Mouse (Mus musculus) CH12.LX (cell line): ENCODE data around the gene Nop10. TPM values are rescaled to one million over a fixed set of nuclear protein-coding genes. Genes with fewer than 3 reads are reported as not detected.

Experiments used
- DNase-seq: peaks from one replicate; pipeline ENCODE4 v3.0.0-alpha.2; 2013; ENCODE audit errors: extremely low read depth
- H3K27ac ChIP-seq: 2 replicates; pipeline ENCODE4 v1.5.1; 2012; ENCODE audit warnings: low read depth, mild to moderate bottlenecking, control low read depth, moderate library complexity; ENCODE audit not compliant: insufficient read depth
- H3K27me3 ChIP-seq: replicated peaks from 2 replicates; pipeline ENCODE3; 2012; ENCODE audit warnings: inconsistent platforms
- H3K36me3 ChIP-seq, 2 experiments: replicated peaks in 1 of 2; 2 replicates each; pipeline versions ENCODE3 to v1.6.1; 2012; ENCODE audit warnings: inconsistent platforms in 1 of 2, low read length in 1 of 2, mild to moderate bottlenecking in 1 of 2, mixed read lengths in 1 of 2, moderate library complexity in 1 of 2; ENCODE audit not compliant: control insufficient read depth in 1 of 2, insufficient read depth in 1 of 2
- H3K4me1 ChIP-seq, 2 experiments: 2 replicates each; pipeline ENCODE4 v1.6.1; 2012; ENCODE audit warnings: inconsistent platforms in 1 of 2, moderate library complexity in 1 of 2; ENCODE audit not compliant: insufficient read depth in 2 of 2, control insufficient read depth in 1 of 2
- H3K4me2 ChIP-seq: 2 replicates; pipeline ENCODE4 v1.6.1; 2012; ENCODE audit warnings: low read depth, mild to moderate bottlenecking, control low read depth; ENCODE audit not compliant: poor library complexity, insufficient read depth, severe bottlenecking
- H3K4me3 ChIP-seq, 3 experiments: fragments of 150-350 bp in 1 of 3; sonication (generic) in 1 of 3; replicated peaks in 1 of 3; 2 replicates each; pipeline versions ENCODE3 to v1.5.1; 2011 to 2012; ENCODE audit warnings: low read depth in 2 of 3, low read length in 2 of 3, mild to moderate bottlenecking in 2 of 3, moderate library complexity in 2 of 3, control low read depth in 1 of 3, improper control_type of control experiment in 1 of 3, inconsistent platforms in 1 of 3, mixed read lengths in 1 of 3; ENCODE audit not compliant: poor library complexity in 1 of 3
- H3K79me2 ChIP-seq: replicated peaks from 2 replicates; pipeline ENCODE4 v1.6.1; 2012; ENCODE audit warnings: mild to moderate bottlenecking, moderate library complexity; ENCODE audit not compliant: control insufficient read depth, poor library complexity, insufficient read depth, severe bottlenecking; ENCODE audit errors: extremely low read depth
- H3K9ac ChIP-seq: 2 replicates; pipeline ENCODE4 v1.6.1; 2012; ENCODE audit warnings: low read depth, mild to moderate bottlenecking, control low read depth, moderate library complexity; ENCODE audit not compliant: insufficient read depth
- H3K9me3 ChIP-seq: replicated peaks from 2 replicates; pipeline ENCODE3; 2012; ENCODE audit warnings: low read length, inconsistent platforms, mixed read lengths
- BHLHE40 ChIP-seq: IDR thresholded peaks from 2 replicates; pipeline ENCODE4 v1.6.1; 2011; ENCODE audit warnings: mild to moderate bottlenecking, low read depth, low read length, improper control_type of control experiment
- ETS1 ChIP-seq: conservative IDR thresholded peaks from 2 replicates; pipeline ENCODE4 v1.6.1; 2012; ENCODE audit warnings: low read depth, mild to moderate bottlenecking, inconsistent platforms, low read length, improper control_type of control experiment, moderate library complexity
- GABPA ChIP-seq: IDR thresholded peaks from 2 replicates; pipeline ENCODE4 v1.6.1; 2012; ENCODE audit warnings: low read depth, low read length, improper control_type of control experiment, inconsistent platforms; ENCODE audit not compliant: insufficient replicate concordance
- HCFC1 ChIP-seq: IDR thresholded peaks from 2 replicates; pipeline ENCODE4 v1.6.1; 2012; ENCODE audit warnings: low read depth, mild to moderate bottlenecking, inconsistent platforms, low read length, improper control_type of control experiment
- IRF4 ChIP-seq: IDR thresholded peaks from 2 replicates; pipeline ENCODE4 v1.6.1; 2014; ENCODE audit warnings: low read depth, mild to moderate bottlenecking, inconsistent platforms, low read length, improper control_type of control experiment
- JUN ChIP-seq: IDR thresholded peaks from 2 replicates; pipeline ENCODE4 v1.6.1; 2011; ENCODE audit warnings: low read depth, mild to moderate bottlenecking, low read length, improper control_type of control experiment, moderate library complexity; ENCODE audit not compliant: insufficient read depth
- MAX ChIP-seq: IDR thresholded peaks from 2 replicates; pipeline ENCODE4 v1.6.1; 2011; ENCODE audit warnings: low read length, improper control_type of control experiment
- MEF2A ChIP-seq: IDR thresholded peaks from 2 replicates; pipeline ENCODE4 v1.6.1; 2014; ENCODE audit warnings: low read depth, mild to moderate bottlenecking, inconsistent platforms, low read length, improper control_type of control experiment, borderline replicate concordance
- NRF1 ChIP-seq: IDR thresholded peaks from 2 replicates; pipeline ENCODE4 v1.6.1; 2014; ENCODE audit warnings: low read depth, mild to moderate bottlenecking, inconsistent platforms, low read length, improper control_type of control experiment, moderate library complexity
- PAX5 ChIP-seq: IDR thresholded peaks from 2 replicates; pipeline ENCODE4 v1.6.1; 2012; ENCODE audit warnings: low read length, inconsistent platforms, mixed read lengths
- ZNF384 ChIP-seq: IDR thresholded peaks from 2 replicates; pipeline ENCODE4 v1.6.1; 2012; ENCODE audit warnings: low read depth, low read length, improper control_type of control experiment, inconsistent platforms
- dilution Hi-C: fragments of 300-500 bp; cut with MboI; formaldehyde crosslinking; loops from 2 replicates; pipeline ENCODE4 v1.14.3; 2020; ENCODE audit warnings: low sequenced_read_pairs; ENCODE audit not compliant: extremely low pct_unique_long_range_greater_than_20kb, extremely low pct_ligation_motif_present
- in situ Hi-C: fragments of 300-500 bp; cut with MboI; formaldehyde crosslinking; loops from 3 replicates; pipeline ENCODE4 v1.14.3; 2019; ENCODE audit warnings: low sequenced_read_pairs, low pct_ligation_motif_present, low pct_unique_long_range_greater_than_20kb, mixed read lengths
- polyA plus RNA-seq: library from polyadenylated mRNA; unstranded; fragments of >175 nt; gene quantifications from 2 replicates; pipeline ENCODE4 v1.2.1, GENCODE M21; 2012; ENCODE audit warnings: low read depth; ENCODE audit not compliant: insufficient read length
- total RNA-seq, 2 experiments: library from RNA; depleted of rRNA; stranded (reverse); fragments of 300-350 nt in 1 of 2; fragments of >200 nt in 1 of 2; gene quantifications; 2 replicates each; pipeline ENCODE4 v1.2.3; 2012 to 2014

The Nop10 gene
- total and polyA plus RNA-seq, 3 experiments = 239 to 507 (median 251) TPM

DNA sequence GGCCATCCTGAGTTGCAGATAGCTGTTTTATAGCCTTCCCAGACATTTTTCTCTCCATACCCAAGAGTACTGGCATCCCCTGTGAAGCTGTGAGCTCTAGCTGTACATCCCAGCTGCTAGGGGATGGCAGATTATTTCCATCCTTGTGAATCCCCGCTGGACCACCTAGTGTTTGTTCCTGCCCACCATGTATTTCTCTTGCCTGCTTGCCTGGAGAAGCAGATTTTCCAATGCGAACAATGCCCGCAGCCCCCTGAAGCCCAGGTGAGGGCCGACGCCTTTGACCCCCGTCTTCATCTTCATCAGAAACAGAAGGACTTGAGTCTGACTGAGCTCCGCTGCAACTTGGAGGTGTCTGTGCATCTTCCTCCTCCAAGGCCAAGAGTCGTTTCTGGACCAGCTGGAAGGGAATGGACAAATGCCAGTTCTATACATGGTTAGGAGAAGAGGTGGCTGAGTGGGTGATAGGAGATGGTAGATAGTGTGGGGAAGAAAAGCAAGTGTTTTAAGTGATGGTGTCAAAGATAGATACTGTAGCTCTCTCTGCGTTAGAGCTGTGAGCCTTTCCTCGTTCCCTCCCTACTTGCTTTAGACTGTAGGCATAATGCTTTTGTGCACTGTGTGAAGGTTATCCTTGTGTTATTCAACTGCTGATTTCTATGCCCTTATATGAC lies 11.8 kb upstream of the Nop10 start:
- Histone ChIP-seq H3K9ac (no peak overlapping the region), H3K4me1 (peaks cover 0 to 29% of the 10 kb centered on the region in 2 experiments; a peak in 2 of 4 replicates), H3K79me2 (no peaks in the 10 kb centered on the region), H3K4me2 (no peak overlapping the region), H3K27me3 (no peaks in the 10 kb centered on the region), H3K4me3 (no peak overlapping the region), H3K27ac (no peak overlapping the region), H3K9me3 (no peaks in the 10 kb centered on the region), H3K36me3 (peaks cover 9 to 53% of the 10 kb centered on the region in 2 experiments)
- in situ Hi-C loops = no loop called here
- DNase-seq = no peak
- dilution Hi-C loops = no loop called here
- TF ChIP-seq ETS1 (no peak), MEF2A (no peak), ZNF384 (no peak), MAX (no peak), HCFC1 (no peak), BHLHE40 (no peak), NRF1 (no peak), JUN (no peak), IRF4 (no peak)

DNA sequence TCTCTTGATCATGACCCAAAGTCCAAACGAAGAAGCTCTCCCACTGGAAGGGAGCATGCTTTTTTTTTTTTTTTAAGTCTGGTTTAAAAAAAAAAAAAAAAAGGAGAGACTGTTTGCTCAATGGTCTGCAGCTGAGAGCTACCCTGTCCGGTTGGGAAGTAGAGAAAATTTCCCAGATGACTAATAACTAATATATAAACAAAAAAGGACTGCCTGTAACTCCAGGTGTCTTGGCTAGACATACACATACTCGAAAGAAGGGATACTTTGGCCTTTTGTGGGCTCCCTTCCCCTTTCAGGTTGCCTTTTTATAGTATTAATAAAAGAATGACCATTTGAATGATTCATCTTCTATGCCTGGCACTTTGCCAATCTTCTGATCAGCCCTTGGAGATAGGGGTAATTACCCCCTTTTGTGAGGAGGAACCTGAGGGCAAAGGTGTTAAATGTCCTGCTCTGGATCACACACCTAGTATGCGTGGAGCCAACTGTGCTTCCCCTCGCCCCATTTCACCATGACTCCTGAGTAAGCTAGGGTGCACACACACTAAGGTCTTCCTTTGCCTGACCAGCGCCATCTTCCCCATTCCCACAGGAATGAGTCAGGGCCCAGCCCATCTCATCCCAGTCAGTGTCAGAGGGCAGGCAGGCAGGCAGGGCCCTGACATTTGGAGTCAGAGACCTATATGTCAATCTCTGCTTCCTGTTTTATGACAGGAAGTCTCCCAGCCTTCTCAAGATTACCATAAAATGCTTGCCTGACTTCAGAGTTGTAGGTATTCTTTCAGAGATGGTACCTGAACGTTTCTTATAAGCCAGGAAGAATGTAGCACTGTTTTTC lies 6.8 kb upstream of the Nop10 start:
- in situ Hi-C loops = no loop called here
- dilution Hi-C loops = no loop called here
- Histone ChIP-seq H3K36me3 (peaks cover 0 to 11% of the 10 kb centered on the region in 2 experiments), H3K9me3 (no peaks in the 10 kb centered on the region), H3K27me3 (no peaks in the 10 kb centered on the region), H3K27ac (no peak overlapping the region), H3K79me2 (no peaks in the 10 kb centered on the region), H3K4me2 (no peak overlapping the region), H3K4me3 (no peak overlapping the region), H3K4me1 (peaks cover 0 to 15% of the 10 kb centered on the region in 2 experiments; a peak in 2 of 4 replicates), H3K9ac (no peak overlapping the region)
- TF ChIP-seq ETS1 = no peak
- no peak for TF ChIP-seq PAX5
- TF ChIP-seq GABPA = no peak
- peak; percentile 61 for TF ChIP-seq ZNF384
- no peak for DNase-seq
